Mouse (Mus musculus) lung, embryonic 15.5 days (tissue): ENCODE measurements around the gene Kif18b. TPM values are rescaled to one million over a fixed set of nuclear protein-coding genes. Genes with fewer than 3 reads are reported as not detected.

Experiments used
- ATAC-seq: fragments of 200-750 bp; cut with Nextera tagmentation; 2 replicates; pipeline ENCODE4 v1.8.0; 2017; ENCODE audit warnings: moderate number of reproducible peaks, borderline replicate concordance; ENCODE audit not compliant: low FRiP score, low TSS enrichment; ENCODE audit errors: extremely low read depth
- H3K27ac ChIP-seq: fragments of 300-500 bp; sonication (generic); 2 replicates; pipeline ENCODE4 v1.5.1; 2015; ENCODE audit warnings: moderate library complexity, mild to moderate bottlenecking, inconsistent platforms
- H3K27me3 ChIP-seq: fragments of 300-500 bp; sonication (generic); 2 replicates; pipeline ENCODE4 v1.6.1; 2015; ENCODE audit warnings: inconsistent platforms
- H3K36me3 ChIP-seq: fragments of 300-500 bp; sonication (generic); 2 replicates; pipeline ENCODE4 v1.6.1; 2015; ENCODE audit warnings: inconsistent platforms
- H3K4me1 ChIP-seq: fragments of 300-500 bp; sonication (generic); 2 replicates; pipeline ENCODE4 v1.6.1; 2015; ENCODE audit warnings: inconsistent platforms
- H3K4me2 ChIP-seq: fragments of 300-500 bp; sonication (generic); 2 replicates; pipeline ENCODE4 v1.6.1; 2015; ENCODE audit warnings: inconsistent platforms, mild to moderate bottlenecking, moderate library complexity
- H3K4me3 ChIP-seq: fragments of 300-500 bp; sonication (generic); 2 replicates; pipeline ENCODE4 v1.5.1; 2015; ENCODE audit warnings: mild to moderate bottlenecking, inconsistent platforms
- H3K9ac ChIP-seq: fragments of 300-500 bp; sonication (generic); 2 replicates; pipeline ENCODE4 v1.6.1; 2015; ENCODE audit warnings: inconsistent platforms
- H3K9me3 ChIP-seq: fragments of 300-500 bp; sonication (generic); 2 replicates; pipeline ENCODE4 v1.6.1; 2016; ENCODE audit warnings: inconsistent platforms
- WGBS: fragments of 180-500 bp; shearing (Covaris S2); methylation state at CpG from one replicate; pipeline ENCODE4 v1.1.7; 2015; 5-methylcytosine and 5-hydroxymethylcytosine counted together
- polyA plus RNA-seq: library from polyadenylated mRNA; unstranded; fragments of >200 nt; fragmentation: Nextera tagmentation; extraction: Ambion mirVana; gene quantifications from 2 replicates; pipeline ENCODE4 v1.2.1, GENCODE M21; 2015

Kif18b gene
- 13.8 and 15.2 TPM in 2 replicates for polyA plus RNA-seq

- under 1% methylated on average over 62 of the region's 62 CpGs for WGBS
- Histone ChIP-seq H3K9me3 (no peaks in the 10 kb centered on the region), H3K4me1 (peaks cover 32% of the 10 kb centered on the region), H3K27me3 (no peaks in the 10 kb centered on the region), H3K9ac (peak within 1 kb of the TSS; percentile 65), H3K27ac (peak within 1 kb of the TSS; percentile 95), H3K36me3 (peaks cover 8% of the 10 kb centered on the region; the same call in 1 of the 2 replicates), H3K4me2 (peak within 1 kb of the TSS; percentile 63), H3K4me3 (peak within 1 kb of the TSS; percentile 71)
- peak; percentile 96 for ATAC-seq
Observed at GRCm38 (mm10) chr11:102924557-102925350, at the start of gene Kif18b. Gene Kif18b, minus strand, starts transcription at chr11:102925124.

DNA sequence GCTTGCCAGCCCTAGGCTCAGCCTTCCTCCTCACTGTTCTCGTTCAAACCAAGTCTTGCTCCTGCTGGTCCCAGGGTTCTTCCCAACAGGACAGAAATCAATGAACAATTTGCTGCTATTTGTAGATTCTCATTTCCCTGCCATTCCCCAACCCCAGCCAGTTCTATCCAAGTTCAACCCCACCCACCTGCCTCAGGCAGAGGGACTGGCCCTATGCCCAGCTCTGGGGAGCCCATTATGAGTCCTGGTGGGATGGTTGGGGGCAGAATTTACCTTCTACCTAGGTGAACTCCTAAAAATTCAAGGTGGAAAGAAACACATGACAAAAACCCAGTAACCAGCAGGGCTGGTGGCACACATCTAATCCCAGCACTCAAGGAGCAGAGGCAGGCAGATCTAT, 47.4 kb upstream of the Kif18b start:
- Histone ChIP-seq H3K9me3 (no peaks in the 10 kb centered on the region), H3K9ac (no peak overlapping the region), H3K27me3 (peaks cover 14% of the 10 kb centered on the region; the same call in 1 of the 2 replicates), H3K27ac (no peak overlapping the region), H3K36me3 (no peaks in the 10 kb centered on the region), H3K4me3 (no peak overlapping the region), H3K4me2 (no peak overlapping the region), H3K4me1 (0 out of 2 replicates have a peak, but pooled peaks cover 4% of the 10 kb centered on the region)
- WGBS, result 58% methylated on average over 1 of the region's 1 CpGs
- ATAC-seq, result no peak

DNA sequence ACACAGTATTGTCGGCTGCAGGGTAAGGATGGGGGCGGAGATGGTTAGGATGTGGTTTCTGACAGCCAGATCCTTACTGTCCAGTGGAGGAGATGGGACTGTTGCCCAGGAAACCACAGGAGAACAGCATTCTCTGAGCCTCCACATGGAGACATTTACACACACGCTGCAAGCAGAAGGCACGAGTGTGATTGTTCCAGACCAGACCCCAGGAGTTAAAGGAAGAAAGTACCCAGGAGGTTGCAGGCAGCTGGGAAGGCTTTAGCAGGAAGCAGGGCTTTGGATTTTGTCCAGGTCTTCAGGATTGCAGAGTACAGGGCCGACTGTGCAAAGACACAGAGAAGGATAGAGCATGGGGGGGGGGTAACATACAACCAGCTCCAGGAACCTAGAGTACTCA, 46.7 kb upstream of the Kif18b start:
- Histone ChIP-seq H3K4me2 (no peak overlapping the region), H3K9ac (no peak overlapping the region), H3K4me3 (no peak overlapping the region), H3K27me3 (peaks cover 15% of the 10 kb centered on the region; the same call in 1 of the 2 replicates), H3K36me3 (no peaks in the 10 kb centered on the region), H3K27ac (no peak overlapping the region), H3K9me3 (no peaks in the 10 kb centered on the region), H3K4me1 (0 out of 2 replicates have a peak, but pooled peaks cover 4% of the 10 kb centered on the region)
- 34% methylated on average over 5 of the region's 5 CpGs for WGBS
- ATAC-seq, result no peak

DNA sequence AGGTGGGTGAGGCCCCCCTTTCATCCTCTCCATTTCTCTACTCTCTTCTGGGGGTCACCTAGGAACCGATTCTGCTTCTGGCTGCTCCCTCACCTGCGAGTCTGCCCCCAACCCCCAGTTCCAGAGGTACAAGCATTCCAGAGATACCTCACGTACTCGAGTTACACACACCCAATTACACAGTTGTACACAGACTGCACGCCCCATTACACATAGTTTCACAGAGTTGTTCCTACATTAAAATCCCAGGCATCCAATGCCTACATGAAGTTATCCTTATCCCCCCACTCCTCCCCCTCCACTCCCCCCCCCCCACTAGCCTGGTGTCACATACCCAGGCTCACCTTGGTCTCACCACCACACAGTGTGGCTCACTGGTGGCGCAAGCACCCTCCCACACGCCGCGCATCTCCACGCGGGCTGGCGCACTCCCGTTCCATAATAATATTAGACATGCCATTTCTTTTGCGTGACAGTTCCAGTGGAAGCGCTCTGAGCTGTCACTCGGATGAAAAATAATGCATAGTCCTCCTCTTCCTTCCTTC, 39.7 kb upstream of the Kif18b start:
- 62% methylated on average over 16 of the region's 16 CpGs for WGBS
- H3K4me3 ChIP-seq, result no peak overlapping the region
- no peaks in the 10 kb centered on the region for H3K36me3 ChIP-seq
- H3K27me3 ChIP-seq, result peaks cover 29% of the 10 kb centered on the region; the same call in 1 of the 2 replicates
- 0 out of 2 replicates have a peak, but pooled peaks have one; percentile 43 for ATAC-seq
- H3K4me2 ChIP-seq, result no peak overlapping the region
- peaks cover 24% of the 10 kb centered on the region; the same call in 1 of the 2 replicates for H3K4me1 ChIP-seq
- no peak overlapping the region for H3K27ac ChIP-seq
- no peaks in the 10 kb centered on the region for H3K9me3 ChIP-seq
- no peak overlapping the region for H3K9ac ChIP-seq

DNA sequence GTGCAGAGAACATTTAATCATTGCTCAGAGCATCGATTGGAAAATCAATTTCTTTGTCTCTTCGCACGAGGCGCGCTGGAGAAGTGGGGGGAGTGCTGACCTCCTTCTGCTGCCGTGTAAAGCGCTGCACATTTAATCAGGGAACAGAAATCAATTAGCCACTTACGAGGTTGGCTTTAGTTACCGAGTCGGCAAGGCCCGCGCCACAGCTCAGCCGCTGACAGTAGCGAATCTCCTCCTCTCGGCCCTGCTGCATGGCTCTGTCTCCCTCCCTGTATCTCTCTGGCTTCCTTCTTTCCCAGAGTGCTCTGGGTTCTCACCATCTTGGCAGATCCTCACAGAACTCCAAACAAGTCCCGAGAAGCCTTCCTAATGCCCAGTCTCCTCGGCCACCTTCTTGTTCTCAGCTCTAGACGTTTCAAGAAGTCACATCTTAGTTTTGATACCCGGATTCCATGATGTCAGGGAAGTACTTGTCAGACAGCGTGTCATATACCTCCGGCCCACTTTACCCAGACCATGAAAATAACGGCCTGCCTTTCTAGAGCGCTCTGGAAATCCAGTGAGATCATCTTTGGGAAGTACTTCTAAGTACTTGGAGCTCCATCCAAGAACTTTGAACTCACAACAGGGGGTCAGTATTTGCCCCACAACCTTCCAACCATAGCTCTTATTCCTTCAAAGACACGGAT, 39.1 kb upstream of the Kif18b start:
- 26% methylated on average over 24 of the region's 24 CpGs for WGBS
- H3K9me3 ChIP-seq, result no peaks in the 10 kb centered on the region
- no peaks in the 10 kb centered on the region for H3K36me3 ChIP-seq
- no peak overlapping the region for H3K27ac ChIP-seq
- H3K4me1 ChIP-seq, result peaks cover 24% of the 10 kb centered on the region; the same call in 1 of the 2 replicates
- no peak overlapping the region for H3K9ac ChIP-seq
- peak overlapping the region; percentile 32; the same call in 1 of the 2 replicates for H3K4me2 ChIP-seq
- peaks cover 29% of the 10 kb centered on the region; the same call in 1 of the 2 replicates for H3K27me3 ChIP-seq
- ATAC-seq, result no peak
- H3K4me3 ChIP-seq, result no peak overlapping the region

GRCm38 (mm10) chr11:102963246-102963854, 38.4 kb upstream of the Kif18b start:
- no peak overlapping the region for H3K4me3 ChIP-seq
- H3K27me3 ChIP-seq, result peaks cover 28% of the 10 kb centered on the region; the same call in 1 of the 2 replicates
- ATAC-seq, result no peak; the same call in 1 of the 2 replicates
- no peak overlapping the region for H3K9ac ChIP-seq
- H3K36me3 ChIP-seq, result no peaks in the 10 kb centered on the region
- WGBS, result 18% methylated on average over 16 of the region's 16 CpGs
- H3K4me1 ChIP-seq, result peaks cover 24% of the 10 kb centered on the region; the same call in 1 of the 2 replicates
- H3K27ac ChIP-seq, result no peak overlapping the region
- no peaks in the 10 kb centered on the region for H3K9me3 ChIP-seq
- H3K4me2 ChIP-seq, result peak overlapping the region; percentile 32; the same call in 1 of the 2 replicates

GRCm38 (mm10) chr11:102962861-102963245, 37.9 kb upstream of the Kif18b start:
- WGBS, result 50% methylated on average over 7 of the region's 7 CpGs
- no peak for ATAC-seq
- Histone ChIP-seq H3K4me3 (no peak overlapping the region), H3K27ac (no peak overlapping the region), H3K27me3 (peaks cover 23% of the 10 kb centered on the region; the same call in 1 of the 2 replicates), H3K4me1 (peaks cover 25% of the 10 kb centered on the region), H3K36me3 (no peaks in the 10 kb centered on the region), H3K9me3 (no peaks in the 10 kb centered on the region), H3K9ac (no peak overlapping the region), H3K4me2 (no peak overlapping the region; the same call in 1 of the 2 replicates)

DNA sequence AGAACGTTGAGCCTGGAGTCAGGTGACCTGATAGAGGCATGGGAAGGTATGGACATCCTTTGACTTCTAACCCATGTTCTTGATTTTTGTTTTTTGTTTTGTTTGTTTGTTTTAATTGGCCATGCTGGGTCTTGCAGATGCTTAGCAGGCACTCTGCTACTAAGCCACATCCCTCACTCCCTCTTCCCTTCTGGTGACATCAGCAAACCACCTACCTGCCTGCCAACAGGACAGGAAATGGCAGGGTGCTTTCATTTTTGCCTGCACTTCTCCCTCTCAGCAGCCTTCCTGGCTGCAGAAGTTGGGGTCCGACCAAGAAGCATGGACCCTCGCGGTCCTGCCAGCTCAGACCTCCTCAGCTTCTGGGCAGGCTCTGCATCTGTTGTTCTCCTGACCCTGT, 36.2 kb upstream of the Kif18b start:
- Histone ChIP-seq H3K27me3 (peaks cover 16% of the 10 kb centered on the region; the same call in 1 of the 2 replicates), H3K36me3 (no peaks in the 10 kb centered on the region), H3K27ac (no peak overlapping the region), H3K4me2 (no peak overlapping the region), H3K9ac (no peak overlapping the region), H3K4me3 (no peak overlapping the region), H3K4me1 (peaks cover 42% of the 10 kb centered on the region), H3K9me3 (no peaks in the 10 kb centered on the region)
- ATAC-seq, result no peak
- WGBS, result 83% methylated on average over 4 of the region's 4 CpGs

- 75% methylated on average over 1 of the region's 1 CpGs for WGBS
- peaks cover 29% of the 10 kb centered on the region for H3K4me1 ChIP-seq
- ATAC-seq, result no peak
- H3K9ac ChIP-seq, result no peak overlapping the region
- no peaks in the 10 kb centered on the region for H3K9me3 ChIP-seq
- no peak overlapping the region for H3K4me3 ChIP-seq
- no peak overlapping the region for H3K27ac ChIP-seq
- H3K4me2 ChIP-seq, result no peak overlapping the region
- H3K36me3 ChIP-seq, result no peaks in the 10 kb centered on the region
- peaks cover 6% of the 10 kb centered on the region; the same call in 1 of the 2 replicates for H3K27me3 ChIP-seq
Observed at GRCm38 (mm10) chr11:102958870-102959269, 33.9 kb upstream of the Kif18b start.

- peaks cover 25% of the 10 kb centered on the region for H3K4me1 ChIP-seq
- H3K36me3 ChIP-seq, result no peaks in the 10 kb centered on the region
- 87% methylated on average over 6 of the region's 6 CpGs for WGBS
- H3K4me2 ChIP-seq, result no peak overlapping the region
- ATAC-seq, result no peak
- peaks cover 6% of the 10 kb centered on the region; the same call in 1 of the 2 replicates for H3K27me3 ChIP-seq
- H3K9ac ChIP-seq, result no peak overlapping the region
- H3K4me3 ChIP-seq, result no peak overlapping the region
- no peaks in the 10 kb centered on the region for H3K9me3 ChIP-seq
- no peak overlapping the region for H3K27ac ChIP-seq
Observed at GRCm38 (mm10) chr11:102958431-102958830, 33.5 kb upstream of the Kif18b start.

DNA sequence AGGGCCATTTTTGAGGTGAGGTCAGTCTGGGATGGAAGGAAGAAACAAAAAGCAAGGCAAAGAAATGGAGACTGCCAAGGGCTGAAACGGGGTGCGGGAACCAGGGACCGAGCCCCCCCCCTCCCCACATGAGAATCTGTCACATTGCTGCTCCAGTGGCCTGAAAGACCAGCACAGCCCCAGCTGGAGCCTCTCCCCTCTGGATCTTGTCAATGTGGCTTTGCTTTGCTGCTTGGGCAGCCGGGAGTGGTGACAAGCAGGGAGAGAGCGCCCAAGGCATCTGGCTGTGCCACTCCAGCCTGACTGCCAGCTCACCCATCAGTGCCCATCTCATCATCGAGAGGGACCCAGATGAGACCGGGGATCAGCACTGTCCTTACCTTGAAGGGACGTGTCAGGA, 32.8 kb upstream of the Kif18b start:
- no peak for ATAC-seq
- Histone ChIP-seq H3K27me3 (peaks cover 11% of the 10 kb centered on the region; the same call in 1 of the 2 replicates), H3K4me2 (no peak overlapping the region), H3K9me3 (no peaks in the 10 kb centered on the region), H3K36me3 (no peaks in the 10 kb centered on the region), H3K4me3 (no peak overlapping the region), H3K27ac (no peak overlapping the region), H3K4me1 (peaks cover 18% of the 10 kb centered on the region), H3K9ac (no peak overlapping the region)
- WGBS, result 60% methylated on average over 8 of the region's 8 CpGs
